Mouse (Mus musculus): Measurements from ENCODE around the gene Npc2. TPM values are rescaled to one million over a fixed set of nuclear protein-coding genes. Genes with fewer than 3 reads are reported as not detected.

Npc2 gene
- polyA plus RNA-seq (2017; shearing (Covaris generic)), result 133 TPM

DNA sequence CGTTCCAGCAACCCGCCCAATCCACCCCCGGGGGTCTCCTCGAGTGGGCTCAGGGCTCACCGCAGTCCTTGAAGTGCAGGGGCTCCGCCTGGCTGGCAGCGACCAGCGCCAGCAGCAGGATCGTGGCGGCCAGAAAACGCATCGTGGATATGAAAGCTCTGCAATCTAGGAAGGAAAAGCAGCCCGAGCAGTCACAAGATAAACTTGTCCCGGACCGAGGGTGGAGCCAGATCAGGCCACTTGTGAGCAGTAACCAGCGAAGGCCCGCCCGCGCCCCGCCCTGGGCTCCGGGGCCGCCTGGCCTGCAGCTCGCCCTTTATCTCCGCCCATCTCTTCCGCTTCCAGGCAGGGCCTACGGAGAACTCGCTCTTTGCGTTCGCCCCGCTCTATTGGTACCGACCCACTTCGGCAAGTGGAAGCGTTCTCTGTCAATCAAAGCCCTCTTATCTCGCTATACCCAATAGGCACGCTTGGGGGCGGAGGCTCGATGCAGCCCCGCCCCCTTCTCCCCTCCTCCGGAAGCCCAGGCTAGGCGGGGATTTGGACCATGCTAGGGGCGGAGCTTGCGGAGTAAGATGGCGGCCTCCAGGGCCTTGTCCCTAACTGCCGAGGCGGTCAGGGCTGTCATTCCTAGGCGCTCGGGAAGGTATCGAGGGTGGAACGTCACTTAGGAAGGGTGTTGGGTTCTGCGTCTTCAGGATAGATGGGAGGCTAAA lies at the start of gene Npc2, which contains the start of gene Isca2:
Npc2 (minus strand) TSS at position 427 of the 716 bp plus-strand sequence.
Isca2 (plus strand) TSS at position 526 of the 716 bp plus-strand sequence.

Other genes with a start within 250 kb of the Npc2 start
- not detected for gene Vsx2, start 203.4 kb downstream of the Npc2 start, polyA plus RNA-seq (2017; shearing (Covaris generic))
- gene Abcd4, start 155.7 kb downstream of the Npc2 start, polyA plus RNA-seq (2017; shearing (Covaris generic)), result 25.8 TPM
- gene Vrtn, start 132.1 kb downstream of the Npc2 start, polyA plus RNA-seq (2017; shearing (Covaris generic)), result not detected
- not detected for gene Syndig1l, start 74.3 kb downstream of the Npc2 start, polyA plus RNA-seq (2017; shearing (Covaris generic))
- gene Isca2, start 99 bp upstream of the Npc2 start, polyA plus RNA-seq (2017; shearing (Covaris generic)), result 113 TPM
- gene Ltbp2, start 103.4 kb upstream of the Npc2 start, polyA plus RNA-seq (2017; shearing (Covaris generic)), result 0.05 TPM
- 163 TPM for gene Fcf1, start 197.7 kb upstream of the Npc2 start, polyA plus RNA-seq (2017; shearing (Covaris generic))
- gene Arel1, start 197.7 kb upstream of the Npc2 start, polyA plus RNA-seq (2017; shearing (Covaris generic)), result 56.8 TPM
- 24.7 TPM for gene Ylpm1, start 223.2 kb upstream of the Npc2 start, polyA plus RNA-seq (2017; shearing (Covaris generic))

Measured in CD4-positive, CD25-positive, alpha-beta regulatory T cell, adult 9 weeks (primary cell).